ENCODE assay signal across 31 mouse cellular contexts in the genomic region with DNA sequence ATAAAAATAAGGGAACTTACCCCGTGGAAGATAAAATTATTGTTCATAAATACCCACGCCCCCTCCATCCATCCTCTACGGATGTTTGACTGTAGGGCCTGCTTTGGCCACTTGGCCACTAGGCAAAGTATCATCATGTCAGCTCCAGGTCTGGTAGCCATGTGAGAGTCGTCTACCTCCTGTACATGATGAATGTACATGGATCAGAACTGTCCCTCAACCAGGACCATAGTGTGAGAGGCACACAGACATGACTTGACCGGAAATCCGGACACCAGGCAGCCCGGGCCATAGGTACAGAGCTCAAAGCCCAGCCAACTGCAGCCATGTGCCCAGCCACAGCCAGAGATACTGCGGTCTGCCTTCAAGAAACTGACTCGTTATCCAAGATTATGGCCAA.
"Had no signal": no experiment of that assay in that cellular context is flagged by ENCODE, and none has a peak within 500 bp of the region (broad histone marks: within the 10 kb centered on the region; RNA-seq: fewer than 3 reads in every experiment).

No protein-coding gene starts in this region.

- H3K4me2 ChIP-seq: limb, embryonic 12.5 days; limb, embryonic 13.5 days; limb, embryonic 15.5 days; liver, embryonic 11.5 days; liver, embryonic 12.5 days; liver, embryonic 13.5 days; liver, embryonic 15.5 days; lung, embryonic 14.5 days; lung, embryonic 15.5 days; midbrain, embryonic 12.5 days; midbrain, embryonic 13.5 days; neural tube, embryonic 12.5 days had no signal

- H3K36me3 ChIP-seq: limb, embryonic 10.5 days; limb, embryonic 12.5 days; limb, embryonic 13.5 days; limb, embryonic 15.5 days; liver, embryonic 12.5 days; liver, embryonic 13.5 days; liver, embryonic 15.5 days; lung, embryonic 15.5 days; midbrain, embryonic 10.5 days; midbrain, embryonic 12.5 days; midbrain, embryonic 13.5 days; neural tube, embryonic 12.5 days had no signal

- H3K4me1 ChIP-seq: liver, embryonic 12.5 days; liver, embryonic 13.5 days; liver, embryonic 15.5 days; megakaryocyte, embryonic 14.5 days had no signal

- H3K9me3 ChIP-seq: limb, embryonic 10.5 days; limb, embryonic 12.5 days; limb, embryonic 13.5 days; limb, embryonic 15.5 days; liver, embryonic 12.5 days; liver, embryonic 13.5 days; liver, embryonic 15.5 days; lung, embryonic 15.5 days; megakaryocyte, embryonic 14.5 days; midbrain, embryonic 10.5 days; midbrain, embryonic 12.5 days; midbrain, embryonic 13.5 days; neural tube, embryonic 12.5 days had no signal

- H3K27me3 ChIP-seq: limb, embryonic 15.5 days; liver, embryonic 12.5 days; liver, embryonic 13.5 days; liver, embryonic 15.5 days; lung, embryonic 15.5 days; midbrain, embryonic 12.5 days; midbrain, embryonic 13.5 days; neural tube, embryonic 12.5 days had no signal

- ATAC-seq: liver, embryonic 12.5 days; liver, postnatal 0 days; lung, postnatal 0 days; midbrain, embryonic 13.5 days; midbrain, embryonic 16.5 days had no signal

- H3K27ac ChIP-seq: left cerebral cortex, adult 2 months; limb, embryonic 10.5 days; limb, embryonic 12.5 days; limb, embryonic 13.5 days; limb, embryonic 15.5 days; liver, embryonic 12.5 days; liver, embryonic 13.5 days; liver, embryonic 14.5 days; liver, embryonic 15.5 days; lung, embryonic 15.5 days; macrophage; midbrain, embryonic 10.5 days; midbrain, embryonic 12.5 days; midbrain, embryonic 13.5 days; neural tube, embryonic 12.5 days had no signal

- DNase-seq: left cerebral cortex, postnatal 4 days; liver; liver, embryonic 13.5 days; liver, postnatal 0 days; lung, adult 18-20 months; lung, adult 2 months; lung, embryonic 14.5 days; lung, postnatal 10 days; lung, postnatal 14 days; lung, postnatal 36 days; lung, postnatal 4 days; midbrain, embryonic 14.5 days had no signal

- H3K9ac ChIP-seq: limb, embryonic 12.5 days; limb, embryonic 13.5 days; limb, embryonic 15.5 days; liver, embryonic 12.5 days; liver, embryonic 13.5 days; liver, embryonic 14.5 days; liver, embryonic 15.5 days; liver, postnatal 0 days; lung, embryonic 14.5 days; lung, embryonic 15.5 days; midbrain, embryonic 12.5 days; midbrain, embryonic 13.5 days; neural tube, embryonic 12.5 days had no signal

- H3K4me3 ChIP-seq: left cerebral cortex, adult 2 months; limb, embryonic 10.5 days; limb, embryonic 12.5 days; limb, embryonic 13.5 days; limb, embryonic 15.5 days; liver, embryonic 12.5 days; liver, embryonic 13.5 days; liver, embryonic 15.5 days; lung, embryonic 15.5 days; megakaryocyte, embryonic 14.5 days; midbrain, embryonic 10.5 days; midbrain, embryonic 12.5 days; midbrain, embryonic 13.5 days; myocyte; neural tube, embryonic 12.5 days had no signal
